Mouse (Mus musculus): ENCODE results near the gene Tenm2. TPM values are rescaled to one million over a fixed set of nuclear protein-coding genes. Genes with fewer than 3 reads are reported as not detected.

Gene Tenm2
- polyA plus RNA-seq, 1 experiment from 2014 or later, result 47.3 TPM

GRCm38 (mm10) chr11:36002900-36003299 is 1232.9 kb downstream of the Tenm2 start:
- Histone ChIP-seq H3K4me3 (replicated peaks) (no peak overlapping the region), H3K9ac (replicated peaks) (no peak overlapping the region), H3K4me1 (replicated peaks) (peaks cover 32% of the 10 kb centered on the region), H3K36me3 (peaks cover 9% of the 10 kb centered on the region), H3K4me2 (replicated peaks) (no peak overlapping the region), H3K27ac (no peak overlapping the region), H3K9me3 (no peaks in the 10 kb centered on the region), H3K27me3 (peaks cover 5% of the 10 kb centered on the region; the same call in 1 of the 2 replicates)
- ATAC-seq, result no peak
- 53% methylated on average over 4 of the region's 4 CpGs for WGBS

- H3K4me3 ChIP-seq (replicated peaks), result peak overlapping the region; percentile 16; the same call in 1 of the 2 replicates
- peak overlapping the region; percentile 39 for H3K9ac ChIP-seq (replicated peaks)
- 6% methylated on average over 28 of the region's 28 CpGs for WGBS
- H3K27me3 ChIP-seq, result peaks cover 5% of the 10 kb centered on the region; the same call in 1 of the 2 replicates
- no peaks in the 10 kb centered on the region for H3K9me3 ChIP-seq
- H3K4me2 ChIP-seq (replicated peaks), result peak overlapping the region; percentile 45
- peak; percentile 85 for ATAC-seq
- H3K4me1 ChIP-seq (replicated peaks), result peaks cover 32% of the 10 kb centered on the region
- H3K27ac ChIP-seq, result no peak overlapping the region; the same call in 1 of the 2 replicates
- H3K36me3 ChIP-seq, result no peaks in the 10 kb centered on the region
These were observed 1234.3 kb downstream of the Tenm2 start for GRCm38 (mm10) chr11:36001282-36001970.

- Histone ChIP-seq H3K27me3 (peaks cover 5% of the 10 kb centered on the region; the same call in 1 of the 2 replicates), H3K4me2 (replicated peaks) (peak overlapping the region; percentile 45), H3K4me3 (replicated peaks) (peak overlapping the region; percentile 16; the same call in 1 of the 2 replicates), H3K36me3 (no peaks in the 10 kb centered on the region), H3K9ac (replicated peaks) (no peak overlapping the region), H3K27ac (no peak overlapping the region), H3K4me1 (replicated peaks) (peaks cover 32% of the 10 kb centered on the region), H3K9me3 (no peaks in the 10 kb centered on the region)
- 3% methylated on average over 10 of the region's 10 CpGs for WGBS
- ATAC-seq, result peak; percentile 49
These were observed 1235.0 kb downstream of the Tenm2 start for GRCm38 (mm10) chr11:36000585-36001281.

- Histone ChIP-seq H3K4me2 (replicated peaks) (no peak overlapping the region), H3K9me3 (no peaks in the 10 kb centered on the region), H3K4me1 (replicated peaks) (peaks cover 32% of the 10 kb centered on the region), H3K9ac (replicated peaks) (no peak overlapping the region), H3K36me3 (no peaks in the 10 kb centered on the region), H3K27ac (no peak overlapping the region), H3K4me3 (replicated peaks) (no peak overlapping the region), H3K27me3 (peaks cover 5% of the 10 kb centered on the region; the same call in 1 of the 2 replicates)
- 5% methylated on average over 4 of the region's 4 CpGs for WGBS
- ATAC-seq, result peak; percentile 25; the same call in 1 of the 2 replicates
These were observed 1235.7 kb downstream of the Tenm2 start for GRCm38 (mm10) chr11:36000038-36000437.

- Histone ChIP-seq H3K9me3 (no peaks in the 10 kb centered on the region), H3K4me3 (replicated peaks) (no peak overlapping the region), H3K4me1 (replicated peaks) (peaks cover 32% of the 10 kb centered on the region), H3K4me2 (replicated peaks) (no peak overlapping the region), H3K27ac (no peak overlapping the region), H3K9ac (replicated peaks) (no peak overlapping the region), H3K36me3 (no peaks in the 10 kb centered on the region), H3K27me3 (peaks cover 5% of the 10 kb centered on the region; the same call in 1 of the 2 replicates)
- 87% methylated on average over 12 of the region's 12 CpGs for WGBS
- no peak for ATAC-seq
These were observed 1237.7 kb downstream of the Tenm2 start for GRCm38 (mm10) chr11:35998048-35998447.

- Histone ChIP-seq H3K4me2 (replicated peaks) (no peak overlapping the region), H3K27me3 (0 out of 2 replicates have a peak, but pooled peaks cover 3% of the 10 kb centered on the region), H3K9me3 (no peaks in the 10 kb centered on the region), H3K4me1 (replicated peaks) (peaks cover 10% of the 10 kb centered on the region), H3K36me3 (no peaks in the 10 kb centered on the region), H3K27ac (no peak overlapping the region), H3K9ac (replicated peaks) (no peak overlapping the region), H3K4me3 (replicated peaks) (no peak overlapping the region)
- no peak for ATAC-seq
These were observed 1240.5 kb downstream of the Tenm2 start for GRCm38 (mm10) chr11:35995310-35995709.

GRCm38 (mm10) chr11:35991846-35992245 is 1243.9 kb downstream of the Tenm2 start:
- no peak overlapping the region for H3K4me2 ChIP-seq (replicated peaks)
- H3K27me3 ChIP-seq, result peaks cover 3% of the 10 kb centered on the region; the same call in 1 of the 2 replicates
- no peaks in the 10 kb centered on the region for H3K9me3 ChIP-seq
- H3K9ac ChIP-seq (replicated peaks), result no peak overlapping the region
- H3K36me3 ChIP-seq, result no peaks in the 10 kb centered on the region
- H3K4me3 ChIP-seq (replicated peaks), result no peak overlapping the region
- no peak overlapping the region for H3K27ac ChIP-seq
- 83% methylated on average over 2 of the region's 2 CpGs for WGBS
- ATAC-seq, result no peak
- no peaks in the 10 kb centered on the region for H3K4me1 ChIP-seq (replicated peaks)

GRCm38 (mm10) chr11:35989967-35990366 is 1245.8 kb downstream of the Tenm2 start:
- ATAC-seq, result no peak
- H3K36me3 ChIP-seq, result no peaks in the 10 kb centered on the region
- peaks cover 6% of the 10 kb centered on the region; the same call in 1 of the 2 replicates for H3K27me3 ChIP-seq
- no peak overlapping the region for H3K4me2 ChIP-seq (replicated peaks)
- WGBS, result 56% methylated on average over 4 of the region's 4 CpGs
- no peak overlapping the region for H3K27ac ChIP-seq
- H3K9ac ChIP-seq (replicated peaks), result no peak overlapping the region
- H3K9me3 ChIP-seq, result no peaks in the 10 kb centered on the region
- H3K4me3 ChIP-seq (replicated peaks), result no peak overlapping the region
- peaks cover 10% of the 10 kb centered on the region for H3K4me1 ChIP-seq (replicated peaks)

GRCm38 (mm10) chr11:35985841-35986393 is 1249.8 kb downstream of the Tenm2 start:
- Histone ChIP-seq H3K4me1 (replicated peaks) (peaks cover 10% of the 10 kb centered on the region), H3K4me2 (replicated peaks) (peak overlapping the region; percentile 56), H3K27me3 (peaks cover 13% of the 10 kb centered on the region), H3K27ac (peak overlapping the region; percentile 57), H3K36me3 (no peaks in the 10 kb centered on the region), H3K9ac (replicated peaks) (peak overlapping the region; percentile 10; the same call in 1 of the 2 replicates), H3K9me3 (no peaks in the 10 kb centered on the region), H3K4me3 (replicated peaks) (peak overlapping the region; percentile 30)
- ATAC-seq, result peak; percentile 87
- WGBS, result under 1% methylated on average over 19 of the region's 19 CpGs

GRCm38 (mm10) chr11:35982734-35983133 is 1253.0 kb downstream of the Tenm2 start:
- H3K9ac ChIP-seq (replicated peaks), result no peak overlapping the region
- no peak overlapping the region for H3K4me2 ChIP-seq (replicated peaks)
- no peak overlapping the region for H3K4me3 ChIP-seq (replicated peaks)
- H3K36me3 ChIP-seq, result no peaks in the 10 kb centered on the region
- WGBS, result 87% methylated on average over 3 of the region's 3 CpGs
- no peak for ATAC-seq
- H3K27me3 ChIP-seq, result peaks cover 18% of the 10 kb centered on the region
- H3K27ac ChIP-seq, result no peak overlapping the region
- H3K9me3 ChIP-seq, result no peaks in the 10 kb centered on the region
- H3K4me1 ChIP-seq (replicated peaks), result peaks cover 36% of the 10 kb centered on the region

GRCm38 (mm10) chr11:35980411-35980917 is 1255.3 kb downstream of the Tenm2 start, which contains the start of gene Wwc1:
Gene Wwc1 (minus strand): TSS chr11:35980527.
- Histone ChIP-seq H3K9ac (replicated peaks) (peak within 1 kb of the TSS; percentile 88), H3K27ac (peak within 1 kb of the TSS; percentile 39; the same call in 1 of the 2 replicates), H3K36me3 (no peaks in the 10 kb centered on the region), H3K4me1 (replicated peaks) (peaks cover 48% of the 10 kb centered on the region), H3K4me3 (replicated peaks) (peak within 1 kb of the TSS; percentile 80), H3K9me3 (no peaks in the 10 kb centered on the region), H3K4me2 (replicated peaks) (peak within 1 kb of the TSS; percentile 80), H3K27me3 (peaks cover 18% of the 10 kb centered on the region)
- peak; percentile 81 for ATAC-seq
- WGBS, result 0% methylated on average over 37 of the region's 47 CpGs

Data from midbrain, embryonic 13.5 days (tissue).